Mouse (Mus musculus) intestine, postnatal 0 days (tissue): Measurements from ENCODE around the gene Son. TPM values are rescaled to one million over a fixed set of nuclear protein-coding genes. Genes with fewer than 3 reads are reported as not detected.
A peak's percentile ranks its signal among the peaks of the same experiment; 100 is the strongest.

ENCODE experiments used
- ATAC-seq: fragments of 200-750 bp; cut with Nextera tagmentation; 2 replicates; pipeline ENCODE4 v1.8.0; 2017; ENCODE audit warnings: mild to moderate bottlenecking, moderate TSS enrichment, moderate library complexity
- H3K27ac ChIP-seq: fragments of 300-500 bp; sonication (generic); 2 replicates; pipeline ENCODE4 v1.5.1; 2014; ENCODE audit warnings: mild to moderate bottlenecking, low read depth, low read length, moderate library complexity
- H3K27me3 ChIP-seq: fragments of 300-500 bp; sonication (generic); replicated peaks from 2 replicates; pipeline ENCODE4 v1.6.1; 2014; ENCODE audit warnings: low read length, mixed read lengths; ENCODE audit not compliant: control insufficient read depth, insufficient read depth
- H3K36me3 ChIP-seq: fragments of 300-500 bp; sonication (generic); 2 replicates; pipeline ENCODE4 v1.6.1; 2014; ENCODE audit warnings: mild to moderate bottlenecking, moderate library complexity; ENCODE audit not compliant: control insufficient read depth, insufficient read depth
- H3K4me1 ChIP-seq: fragments of 300-500 bp; sonication (generic); replicated peaks from 2 replicates; pipeline ENCODE4 v1.6.1; 2014; ENCODE audit warnings: antibody characterized with exemption, low read length, mixed read lengths; ENCODE audit not compliant: control insufficient read depth, insufficient read depth
- H3K4me2 ChIP-seq: fragments of 300-500 bp; sonication (generic); replicated peaks from 2 replicates; pipeline ENCODE4 v1.6.1; 2014; ENCODE audit warnings: low read depth, mild to moderate bottlenecking, moderate library complexity
- H3K4me3 ChIP-seq: fragments of 300-500 bp; sonication (generic); 2 replicates; pipeline ENCODE4 v1.5.1; 2014; ENCODE audit warnings: low read depth, low read length
- H3K9ac ChIP-seq: fragments of 300-500 bp; sonication (generic); 2 replicates; pipeline ENCODE4 v1.6.1; 2014; ENCODE audit warnings: mild to moderate bottlenecking, low read depth, low read length
- H3K9me3 ChIP-seq: fragments of 300-500 bp; sonication (generic); 2 replicates; pipeline ENCODE4 v1.6.1; 2016; ENCODE audit warnings: mixed run types; ENCODE audit not compliant: control insufficient read depth
- CTCF ChIP-seq: sonication (generic); IDR thresholded peaks from 2 replicates; pipeline ENCODE4 v1.5.1; 2016; ENCODE audit warnings: low read depth, mild to moderate bottlenecking, control low read depth, antibody characterized with exemption, moderate library complexity
- WGBS: fragments of 180-500 bp; shearing (Covaris S2); extraction: QIAGEN DNeasy Blood & Tissue Kit; methylation state at CpG from one replicate; pipeline ENCODE4 v1.1.7; 2014; 5-methylcytosine and 5-hydroxymethylcytosine counted together
- polyA plus RNA-seq: library from polyadenylated mRNA; unstranded; fragments of >200 nt; fragmentation: Nextera tagmentation; extraction: Ambion mirVana; gene quantifications from 2 replicates; pipeline ENCODE4 v1.2.1, GENCODE M21; 2015

The Son gene
- polyA plus RNA-seq, 1 experiment from 2014 or later, result 71.1 TPM

- peak overlapping the region; percentile 88 for H3K4me3 ChIP-seq
These were observed 80.1 kb downstream of the Son start for GRCm38 (mm10) chr16:91727433-91727832.

GRCm38 (mm10) chr16:91728123-91729065 lies 81.1 kb downstream of the Son start, which contains the start of gene Cryzl1:
Gene Cryzl1 (minus strand): TSS chr16:91728975.
- no peaks in the 10 kb centered on the region for H3K4me1 ChIP-seq
- under 1% methylated on average over 46 of the region's 46 CpGs for WGBS
- peak; percentile 95 for ATAC-seq
- H3K4me2 ChIP-seq, result peak within 1 kb of the TSS; percentile 93
- H3K27me3 ChIP-seq, result no peaks in the 10 kb centered on the region
- H3K27ac ChIP-seq, result peak within 1 kb of the TSS; percentile 81
- peaks cover 5% of the 10 kb centered on the region; the same call in 1 of the 2 replicates for H3K36me3 ChIP-seq
- H3K9ac ChIP-seq, result peak within 1 kb of the TSS; percentile 78
- no peaks in the 10 kb centered on the region for H3K9me3 ChIP-seq
- TF ChIP-seq CTCF, result no peak
- peak within 1 kb of the TSS; percentile 88 for H3K4me3 ChIP-seq

More at GRCm38 (mm10) chr16:91727433-91727832, 80.1 kb downstream of the Son start:
- no peak for ATAC-seq
- H3K36me3 ChIP-seq, result peaks cover 5% of the 10 kb centered on the region; the same call in 1 of the 2 replicates
- peak overlapping the region; percentile 93 for H3K4me2 ChIP-seq
- H3K9me3 ChIP-seq, result no peaks in the 10 kb centered on the region
- 54% methylated on average over 15 of the region's 15 CpGs for WGBS
- TF ChIP-seq CTCF, result no peak
- peak overlapping the region; percentile 81; the same call in 1 of the 2 replicates for H3K27ac ChIP-seq
- no peaks in the 10 kb centered on the region for H3K27me3 ChIP-seq
- H3K9ac ChIP-seq, result no peak overlapping the region
- no peaks in the 10 kb centered on the region for H3K4me1 ChIP-seq

Other genes with a start within 250 kb of the Son start
- gene Il10rb, start 241.3 kb upstream of the Son start, polyA plus RNA-seq, result 123 and 124 TPM in 2 replicates
- 18.2 and 21.6 TPM in 2 replicates for gene Ifnar1, start 162.3 kb upstream of the Son start, polyA plus RNA-seq
- gene Ifngr2, start 100.4 kb upstream of the Son start, polyA plus RNA-seq, result 138 and 146 TPM in 2 replicates
- 24.9 and 28.0 TPM in 2 replicates for gene Tmem50b, start 49.7 kb upstream of the Son start, polyA plus RNA-seq
- 1.0 and 1.5 TPM in 2 replicates for gene Dnajc28, start 28.5 kb upstream of the Son start, polyA plus RNA-seq
- 19.0 and 23.8 TPM in 2 replicates for gene Gart, start 554 bp upstream of the Son start, polyA plus RNA-seq
- 6.2 and 6.7 TPM in 2 replicates for gene Donson, start 41.3 kb downstream of the Son start, polyA plus RNA-seq
- 36.3 and 42.2 TPM in 2 replicates for gene Cryzl1, start 81.5 kb downstream of the Son start, polyA plus RNA-seq
- gene Itsn1, start 81.8 kb downstream of the Son start, polyA plus RNA-seq, result 6.2 and 6.5 TPM in 2 replicates